Mouse (Mus musculus) urinary bladder, postnatal 36 days (tissue): Measurements from ENCODE around the gene Tmem52.
A peak's percentile ranks its signal among the peaks of the same experiment; 100 is the strongest.
"Not testable (repeated sequence)": the region's sequence is repeated elsewhere in the genome, so short reads cannot be mapped to it uniquely, and the experiment has no call there.

Experiments used
- DNase-seq, 2 experiments: peaks; one replicate each; pipeline ENCODE4 v3.0.0; 2022; ENCODE audit warnings: low spot score in 2 of 2, mixed read lengths in 1 of 2

Tmem52 gene

GRCm38 (mm10) chr4:155472716-155473290 lies 3.9 kb downstream of the Tmem52 start:
- DNase-seq, result no peak

GRCm38 (mm10) chr4:155473319-155473718 lies 4.4 kb downstream of the Tmem52 start:
- no peak for DNase-seq

GRCm38 (mm10) chr4:155473796-155474195 lies 4.9 kb downstream of the Tmem52 start:
- DNase-seq, result not testable (repeated sequence)

- DNase-seq, result peak; percentile 68 to 85
Observed at GRCm38 (mm10) chr4:155481381-155482124, 12.6 kb downstream of the Tmem52 start.

DNA sequence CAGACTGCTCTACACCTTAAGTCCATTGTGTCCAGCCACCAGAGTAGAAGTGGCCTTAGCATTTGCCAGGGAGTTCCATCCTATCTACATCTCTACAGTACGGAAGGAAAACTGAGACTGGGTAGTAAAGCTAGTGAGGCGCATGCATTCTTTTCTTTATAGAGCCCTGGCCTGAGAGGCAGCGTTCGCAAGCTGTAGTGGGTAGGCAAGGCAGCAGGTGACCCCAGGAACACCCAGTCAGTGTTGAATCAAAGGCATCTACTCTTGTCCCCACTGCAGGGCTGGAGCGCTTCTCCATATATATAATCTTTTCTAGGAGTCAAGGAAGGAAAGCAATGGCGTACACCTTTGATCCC lies 13.2 kb downstream of the Tmem52 start:
- no peak for DNase-seq

DNA sequence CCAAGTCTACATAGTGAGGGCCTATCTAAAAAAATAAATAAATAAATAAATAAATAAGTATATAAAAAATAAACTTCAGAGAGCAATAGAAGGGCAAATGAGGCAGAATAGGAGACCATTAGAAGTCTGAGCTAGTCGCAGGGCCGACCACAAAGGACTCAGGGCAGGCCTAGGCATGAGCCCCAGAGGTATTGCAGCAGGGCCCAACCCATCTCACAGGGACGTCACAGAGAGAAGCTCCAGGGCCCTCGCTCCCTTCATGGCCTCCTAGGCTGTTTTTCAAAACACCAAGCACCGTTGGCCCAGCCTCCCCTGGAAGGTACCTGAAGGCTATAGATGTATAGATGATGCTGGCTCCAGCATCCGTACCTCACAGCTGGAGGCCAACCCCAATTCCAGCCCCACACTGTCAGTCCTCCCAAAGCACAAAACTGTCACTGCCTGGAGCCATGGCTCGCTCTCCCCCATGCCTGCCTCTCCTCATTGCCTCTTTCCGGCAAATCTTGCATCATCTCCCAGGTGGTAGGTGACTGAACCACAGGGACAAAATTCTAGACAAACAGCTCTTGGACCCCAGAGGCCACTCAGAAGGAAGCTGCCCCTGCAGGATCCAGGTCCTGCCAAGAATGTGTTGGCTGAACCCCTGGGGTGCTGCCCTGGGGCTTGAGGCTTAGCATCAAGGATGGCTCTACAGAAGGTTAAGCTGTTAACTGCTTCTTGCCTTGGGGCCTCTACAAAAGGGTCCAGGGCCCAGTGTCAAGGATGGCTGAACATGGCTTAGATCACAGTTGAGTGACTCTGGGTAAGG lies 14.0 kb downstream of the Tmem52 start:
- DNase-seq, result peak; percentile 32 to 50

- DNase-seq, result no peak
Observed at GRCm38 (mm10) chr4:155485521-155485920, 16.6 kb downstream of the Tmem52 start.

DNA sequence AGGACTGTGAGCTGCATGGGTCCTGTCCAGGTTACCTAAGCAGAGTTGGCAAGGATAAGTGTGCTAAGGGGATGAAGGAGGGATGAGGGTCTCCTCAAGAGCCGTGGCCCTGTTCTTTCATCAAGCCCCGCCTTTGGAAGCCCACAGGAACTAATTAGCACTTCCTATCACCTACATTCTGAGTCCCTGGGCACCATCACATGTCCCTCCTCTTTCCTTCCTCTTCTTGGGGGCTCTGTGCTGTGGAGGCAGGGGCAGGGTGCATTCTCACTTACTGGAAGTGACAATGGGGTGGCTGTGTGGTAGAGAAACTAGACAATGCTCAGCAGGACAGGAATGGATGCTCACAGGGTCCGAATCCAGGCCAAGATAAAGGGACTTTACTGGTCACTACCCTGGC lies 18.8 kb downstream of the Tmem52 start:
- DNase-seq, result no peak

- DNase-seq, result peak; percentile 68 to 79
Observed at GRCm38 (mm10) chr4:155488232-155489025, 19.5 kb downstream of the Tmem52 start.

GRCm38 (mm10) chr4:155489101-155489970 lies 20.4 kb downstream of the Tmem52 start:
- no peak for DNase-seq

- peak in 1 of 2 experiments; percentile 14 for DNase-seq
Observed at GRCm38 (mm10) chr4:155490456-155490855, 21.5 kb downstream of the Tmem52 start.

GRCm38 (mm10) chr4:155490990-155491504 lies 22.1 kb downstream of the Tmem52 start, which contains the start of gene Gnb1:
TSS of gene Gnb1 (plus strand) at chr4:155491361.
- peak; percentile 88 to 92 for DNase-seq

- DNase-seq, result no peak
Observed at GRCm38 (mm10) chr4:155491529-155492130, 22.7 kb downstream of the Tmem52 start.

GRCm38 (mm10) chr4:155492131-155492633 lies 23.3 kb downstream of the Tmem52 start:
- DNase-seq, result peak; percentile 44 to 51

DNA sequence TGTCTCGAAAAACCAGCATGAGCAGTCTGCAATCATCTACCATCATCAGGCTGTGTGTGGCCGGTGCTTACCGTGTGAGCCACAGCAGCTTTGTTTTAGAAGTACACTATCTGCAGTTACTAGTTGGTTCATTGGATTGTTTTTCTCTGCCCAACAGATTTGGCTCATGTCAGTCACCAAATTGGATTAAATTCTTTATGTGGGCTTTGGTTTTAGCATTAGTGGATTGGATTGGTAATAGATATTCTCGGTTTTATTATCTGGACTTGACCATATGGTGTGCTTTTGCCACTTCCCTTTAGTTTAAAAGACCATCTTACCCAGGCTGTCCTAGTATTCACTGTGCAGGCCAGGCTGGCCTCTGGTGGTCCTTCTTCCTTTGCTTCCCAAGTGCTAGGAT lies 26.0 kb downstream of the Tmem52 start:
- DNase-seq, result no peak

DNA sequence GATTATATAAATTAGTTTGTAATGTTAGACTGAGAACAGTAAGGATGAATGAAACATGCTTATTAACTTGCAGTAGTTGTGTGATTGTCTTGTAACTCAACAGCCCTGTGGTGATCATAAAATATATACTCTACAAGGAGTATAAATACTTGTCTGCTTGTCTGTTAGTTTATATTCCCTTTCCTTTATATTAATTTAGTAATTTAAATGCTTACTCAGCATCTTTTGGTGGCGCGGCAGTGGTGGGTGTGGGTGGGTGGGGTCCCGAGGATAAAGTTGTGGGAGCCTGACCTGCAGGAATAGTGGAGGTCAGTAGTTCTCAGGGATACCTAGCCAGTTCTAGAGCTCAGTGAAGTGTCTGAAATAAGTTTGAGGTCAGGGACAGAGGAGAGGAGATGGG lies 29.0 kb downstream of the Tmem52 start:
- no peak for DNase-seq

- no peak for DNase-seq
Observed at GRCm38 (mm10) chr4:155501126-155501525, 32.2 kb downstream of the Tmem52 start.

DNA sequence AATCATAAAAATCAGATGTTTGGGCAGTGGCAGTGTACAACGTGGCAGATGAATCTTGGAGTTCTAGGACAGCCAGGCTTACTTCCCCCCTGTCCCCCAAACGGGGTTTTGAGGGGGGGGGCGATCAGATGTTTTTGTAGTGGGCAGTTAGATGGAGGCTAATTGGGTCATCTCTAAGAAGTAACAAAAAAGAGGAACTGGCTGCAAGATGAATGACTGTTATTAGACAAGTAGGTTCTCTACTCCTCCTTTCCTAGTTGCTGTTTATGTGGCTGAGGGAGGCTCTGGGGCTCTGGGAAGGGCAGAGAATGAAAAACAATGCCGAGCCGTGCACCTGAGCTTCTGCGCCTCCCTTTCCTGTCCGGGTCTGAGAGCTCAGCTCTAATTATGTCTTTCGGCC lies 36.2 kb downstream of the Tmem52 start:
- no peak for DNase-seq

- DNase-seq, result no peak
Observed at GRCm38 (mm10) chr4:155505671-155506295, 36.9 kb downstream of the Tmem52 start.
